Mouse (Mus musculus): ENCODE data around the gene Dusp16.

- no peak for TF ChIP-seq POLR2A (IDR thresholded peaks at IDR 0.05; ENCODE audit: low read depth, low read length)
- TF ChIP-seq CTCF (IDR thresholded peaks at IDR 0.05; ENCODE audit: borderline replicate concordance, insufficient read depth, low read length): no peak
Observed at GRCm38 (mm10) chr6:134733800-134734221, 58.6 kb downstream of the Dusp16 start.

All from embryonic fibroblast, embryonic 13.5 days (primary cell).